Mouse (Mus musculus) liver, embryonic 11.5 days (tissue): Measurements from ENCODE around the gene Rgn. TPM values are rescaled to one million over a fixed set of nuclear protein-coding genes. Genes with fewer than 3 reads are reported as not detected.

Experiments used
- polyA plus RNA-seq: library from polyadenylated mRNA; unstranded; fragments of >200 nt; fragmentation: Nextera tagmentation; extraction: Ambion mirVana; gene quantifications from 2 replicates; pipeline ENCODE4 v1.2.1, GENCODE M21; 2014

Rgn gene
- polyA plus RNA-seq, 1 experiment from 2014 or later: 25.9 TPM

Other genes with a start within 250 kb of the Rgn start
- 15.3 and 15.8 TPM in 2 replicates for gene Rp2, start 185.3 kb upstream of the Rgn start, polyA plus RNA-seq
- 17.0 and 18.6 TPM in 2 replicates for gene Jade3, start 124.1 kb upstream of the Rgn start, polyA plus RNA-seq
- 65.5 and 67.3 TPM in 2 replicates for gene Rbm10, start 67.7 kb downstream of the Rgn start, polyA plus RNA-seq
- gene Ndufb11, start 67.8 kb downstream of the Rgn start, polyA plus RNA-seq: 188 and 209 TPM in 2 replicates
- gene Uba1, start 108.5 kb downstream of the Rgn start, polyA plus RNA-seq: 189 and 203 TPM in 2 replicates
- gene Cdk16, start 138.2 kb downstream of the Rgn start, polyA plus RNA-seq: 62.1 and 68.3 TPM in 2 replicates
- 33.0 and 36.3 TPM in 2 replicates for gene Usp11, start 154.1 kb downstream of the Rgn start, polyA plus RNA-seq
- 83.7 and 84.4 TPM in 2 replicates for gene Araf, start 248.0 kb downstream of the Rgn start, polyA plus RNA-seq